Mouse (Mus musculus) bone marrow macrophage, adult 2 months (primary cell): ENCODE results near the gene Dapl1. TPM values are rescaled to one million over a fixed set of nuclear protein-coding genes. Genes with fewer than 3 reads are reported as not detected.

ENCODE experiments used
- H3K27ac ChIP-seq: 2 replicates; pipeline ENCODE4 v1.5.1; 2012; ENCODE audit warnings: low read depth, low read length; ENCODE audit not compliant: insufficient read depth
- H3K4me1 ChIP-seq: 2 replicates; pipeline ENCODE4 v1.6.1; 2012; ENCODE audit warnings: low read length; ENCODE audit not compliant: control insufficient read depth, insufficient read depth
- H3K4me3 ChIP-seq: 2 replicates; pipeline ENCODE4 v1.5.1; 2012; ENCODE audit warnings: mild to moderate bottlenecking, low read length, moderate library complexity; ENCODE audit not compliant: insufficient read depth
- CTCF ChIP-seq: IDR thresholded peaks from 2 replicates; pipeline ENCODE4 v1.5.1; 2012; ENCODE audit warnings: low read depth, mild to moderate bottlenecking, low read length, moderate library complexity
- POLR2A ChIP-seq: IDR thresholded peaks from 2 replicates; pipeline ENCODE4 v1.6.1; 2012; ENCODE audit warnings: mild to moderate bottlenecking, low read depth, low read length, borderline replicate concordance
- polyA plus RNA-seq: library from polyadenylated mRNA; stranded (reverse); fragments of >200 nt; gene quantifications from 2 replicates; pipeline ENCODE4 v1.2.4, GENCODE M21; 2012; ENCODE audit not compliant: missing spikeins, insufficient read depth, insufficient read length

Dapl1 gene
- polyA plus RNA-seq, 1 experiment = not detected

DNA sequence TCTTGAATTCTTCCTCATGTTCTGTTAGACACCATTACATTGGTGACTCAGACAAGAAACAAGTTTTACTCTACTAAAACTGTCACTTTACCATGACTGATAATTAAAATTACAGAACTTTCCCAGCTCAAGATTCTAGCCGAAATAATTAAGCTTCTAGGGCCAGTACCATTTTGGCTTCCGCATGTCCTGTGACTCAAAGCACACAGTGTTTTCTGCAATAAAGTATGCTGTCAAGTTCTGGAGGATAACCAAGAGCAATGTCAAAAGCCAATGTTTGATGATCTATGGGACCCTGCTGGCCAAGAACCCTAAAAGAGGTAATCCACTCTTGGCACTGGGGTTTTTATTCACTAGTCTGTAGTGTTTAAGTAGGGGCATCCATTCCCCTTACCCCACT, 15.3 kb downstream of the Dapl1 start:
- H3K4me3 ChIP-seq = no peak overlapping the region
- TF ChIP-seq CTCF (no peak), POLR2A (no peak)
- no peak overlapping the region for H3K27ac ChIP-seq
- H3K4me1 ChIP-seq = no peaks in the 10 kb centered on the region

DNA sequence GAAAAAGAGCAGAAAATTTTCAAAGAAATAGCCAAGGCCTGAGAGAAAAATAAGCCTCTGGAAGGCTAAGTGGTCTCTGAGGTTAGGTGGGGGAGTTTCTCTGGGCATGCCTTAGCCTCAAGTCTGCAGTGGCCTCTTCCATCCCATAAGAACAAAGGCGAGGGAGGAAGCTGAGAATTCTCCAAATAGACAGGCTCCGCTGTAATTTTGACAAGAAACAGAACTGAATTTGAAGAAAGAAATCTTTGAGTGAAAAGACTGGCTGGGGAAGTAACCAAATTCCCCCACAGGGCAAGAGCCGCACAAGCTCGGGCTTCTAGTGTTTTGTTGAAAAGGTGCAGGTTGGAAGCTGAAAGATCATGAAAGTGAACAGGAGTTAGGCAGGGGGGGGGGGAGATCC, 24.6 kb downstream of the Dapl1 start:
- no peaks in the 10 kb centered on the region for H3K4me1 ChIP-seq
- H3K27ac ChIP-seq = no peak overlapping the region
- no peak for TF ChIP-seq CTCF
- no peak for TF ChIP-seq POLR2A
- no peak overlapping the region for H3K4me3 ChIP-seq

GRCm38 (mm10) chr2:59510416-59510815, 26.0 kb downstream of the Dapl1 start:
- Histone ChIP-seq H3K4me3 (no peak overlapping the region), H3K27ac (no peak overlapping the region), H3K4me1 (no peaks in the 10 kb centered on the region)
- TF ChIP-seq CTCF (no peak), POLR2A (no peak)

GRCm38 (mm10) chr2:59510882-59511281, 26.4 kb downstream of the Dapl1 start:
- TF ChIP-seq POLR2A = no peak
- TF ChIP-seq CTCF = no peak
- Histone ChIP-seq H3K27ac (no peak overlapping the region), H3K4me1 (no peaks in the 10 kb centered on the region)

GRCm38 (mm10) chr2:59520663-59521062, 36.2 kb downstream of the Dapl1 start:
- Histone ChIP-seq H3K4me3 (no peak overlapping the region), H3K27ac (no peak overlapping the region), H3K4me1 (peaks cover 6% of the 10 kb centered on the region; the same call in 1 of the 2 replicates)
- TF ChIP-seq POLR2A (no peak), CTCF (no peak)

More at GRCm38 (mm10) chr2:59510882-59511281, 26.4 kb downstream of the Dapl1 start:
- H3K4me3 ChIP-seq = no peak overlapping the region

GRCm38 (mm10) chr2:59522079-59522684, 37.7 kb downstream of the Dapl1 start:
- Histone ChIP-seq H3K4me3 (no peak overlapping the region), H3K27ac (no peak overlapping the region)
- TF ChIP-seq POLR2A = no peak
- TF ChIP-seq CTCF = peak; percentile 75

GRCm38 (mm10) chr2:59523526-59523925, 39.1 kb downstream of the Dapl1 start:
- no peak overlapping the region for H3K27ac ChIP-seq

More at GRCm38 (mm10) chr2:59522079-59522684, 37.7 kb downstream of the Dapl1 start:
- H3K4me1 ChIP-seq = peaks cover 6% of the 10 kb centered on the region; the same call in 1 of the 2 replicates

GRCm38 (mm10) chr2:59526893-59527292, 42.4 kb downstream of the Dapl1 start:
- Histone ChIP-seq H3K27ac (no peak overlapping the region), H3K4me1 (peaks cover 6% of the 10 kb centered on the region; the same call in 1 of the 2 replicates), H3K4me3 (no peak overlapping the region)
- TF ChIP-seq CTCF (no peak), POLR2A (no peak)

More at GRCm38 (mm10) chr2:59523526-59523925, 39.1 kb downstream of the Dapl1 start:
- H3K4me1 ChIP-seq = peaks cover 6% of the 10 kb centered on the region; the same call in 1 of the 2 replicates
- TF ChIP-seq POLR2A (no peak), CTCF (no peak)
- H3K4me3 ChIP-seq = no peak overlapping the region

DNA sequence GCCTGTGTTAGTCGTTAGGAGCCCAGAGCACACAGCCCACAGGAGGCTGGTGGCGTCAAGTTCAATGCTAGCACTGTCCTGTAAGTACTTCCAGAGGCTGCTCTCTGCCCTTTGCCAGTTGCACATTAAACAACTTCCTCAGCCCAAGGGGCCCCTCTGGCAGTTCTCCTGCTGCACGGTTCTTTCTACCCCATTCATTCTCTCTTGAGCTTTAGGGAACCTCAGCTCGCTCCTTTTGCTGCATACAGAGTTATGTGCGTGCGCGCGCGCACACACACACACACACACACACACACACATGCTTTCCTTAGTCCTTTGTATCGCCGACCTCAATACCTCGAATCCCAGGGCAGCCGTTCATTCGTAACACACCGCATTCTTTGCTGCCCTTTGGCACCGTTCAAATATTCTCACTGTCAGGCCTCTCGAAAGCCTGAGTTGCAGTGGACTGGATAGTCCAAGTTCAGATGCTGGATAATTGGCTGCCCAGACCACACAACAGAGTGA, 45.2 kb downstream of the Dapl1 start:
- TF ChIP-seq CTCF (no peak), POLR2A (no peak)
- no peak overlapping the region for H3K27ac ChIP-seq
- no peaks in the 10 kb centered on the region for H3K4me1 ChIP-seq
- H3K4me3 ChIP-seq = no peak overlapping the region

DNA sequence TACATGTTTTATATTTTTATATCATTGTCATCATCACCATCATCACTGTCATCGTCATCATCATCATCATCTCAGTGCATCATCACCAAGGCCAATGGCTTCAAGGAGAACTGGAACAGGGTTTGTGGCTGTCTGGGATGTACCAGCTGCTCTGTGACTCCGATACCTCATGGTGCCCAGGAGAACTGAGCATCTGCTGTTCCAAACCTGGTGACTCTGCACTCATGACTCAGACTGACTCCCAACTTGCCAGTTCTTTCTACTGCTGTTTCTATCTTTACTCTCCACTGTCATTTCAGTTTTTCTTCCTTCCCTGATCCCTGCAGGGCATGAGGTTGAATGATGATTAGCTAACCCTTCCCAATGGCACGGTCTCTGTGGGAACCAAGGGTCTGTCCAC, 46.4 kb downstream of the Dapl1 start:
- H3K4me1 ChIP-seq = no peaks in the 10 kb centered on the region
- H3K27ac ChIP-seq = no peak overlapping the region
- no peak overlapping the region for H3K4me3 ChIP-seq
- no peak for TF ChIP-seq POLR2A
- TF ChIP-seq CTCF = no peak
